Mouse (Mus musculus) CD4-positive, CD25-positive, alpha-beta regulatory T cell, adult 9 weeks (primary cell): ENCODE measurements around the gene Rpl27. TPM values are rescaled to one million over a fixed set of nuclear protein-coding genes. Genes with fewer than 3 reads are reported as not detected.

ENCODE experiments used
- polyA plus RNA-seq: library from polyadenylated mRNA; unstranded; fragments of 100-300 nt; shearing (Covaris generic); gene quantifications from one replicate; pipeline ENCODE4 v1.2.1, GENCODE M21; 2017

The Rpl27 gene
- polyA plus RNA-seq = 395 TPM

GRCm38 (mm10) chr11:101442127-101442693 lies at the start of gene Rpl27:
Gene Rpl27, plus strand, starts transcription at chr11:101442298.

DNA sequence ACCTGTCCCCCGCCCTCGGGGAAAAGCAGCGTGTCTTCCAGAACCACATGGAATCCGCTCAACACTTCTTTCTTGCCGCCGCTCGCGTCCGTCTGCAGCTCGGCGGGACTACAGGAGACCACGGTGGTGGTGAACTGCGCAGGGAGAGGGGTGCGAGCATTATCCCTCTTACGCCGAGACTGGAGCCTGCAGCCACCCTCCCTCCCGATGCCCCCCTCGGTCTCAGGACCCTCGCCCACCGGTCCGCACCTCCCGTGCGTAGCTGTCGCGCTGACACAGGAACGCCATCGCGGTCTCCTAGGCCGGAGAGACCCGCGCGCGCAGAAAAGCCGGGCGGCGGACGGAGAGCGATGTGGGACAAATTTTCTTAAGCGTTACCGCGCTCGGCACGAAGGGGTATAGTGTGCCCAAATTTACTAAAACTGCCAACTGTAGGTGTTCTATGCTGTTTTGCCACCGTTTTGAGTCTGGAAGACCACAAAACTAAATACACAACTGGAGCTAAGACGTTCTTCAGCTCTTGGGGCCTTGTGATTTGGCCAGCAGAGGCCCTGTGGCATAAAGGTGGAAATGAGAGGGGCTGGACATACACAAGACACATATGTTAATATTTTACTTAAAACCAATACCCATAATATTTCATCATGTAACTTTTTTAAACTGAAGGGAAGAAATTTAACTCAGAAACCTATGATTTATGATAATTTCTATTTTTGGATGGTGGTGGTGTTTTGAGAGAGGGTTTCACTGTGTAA lies 24.8 kb upstream of the Rpl27 start, which contains the start of gene Aarsd1:
TSS of gene Aarsd1 (minus strand) at position 515 of the 755 bp plus-strand sequence.

DNA sequence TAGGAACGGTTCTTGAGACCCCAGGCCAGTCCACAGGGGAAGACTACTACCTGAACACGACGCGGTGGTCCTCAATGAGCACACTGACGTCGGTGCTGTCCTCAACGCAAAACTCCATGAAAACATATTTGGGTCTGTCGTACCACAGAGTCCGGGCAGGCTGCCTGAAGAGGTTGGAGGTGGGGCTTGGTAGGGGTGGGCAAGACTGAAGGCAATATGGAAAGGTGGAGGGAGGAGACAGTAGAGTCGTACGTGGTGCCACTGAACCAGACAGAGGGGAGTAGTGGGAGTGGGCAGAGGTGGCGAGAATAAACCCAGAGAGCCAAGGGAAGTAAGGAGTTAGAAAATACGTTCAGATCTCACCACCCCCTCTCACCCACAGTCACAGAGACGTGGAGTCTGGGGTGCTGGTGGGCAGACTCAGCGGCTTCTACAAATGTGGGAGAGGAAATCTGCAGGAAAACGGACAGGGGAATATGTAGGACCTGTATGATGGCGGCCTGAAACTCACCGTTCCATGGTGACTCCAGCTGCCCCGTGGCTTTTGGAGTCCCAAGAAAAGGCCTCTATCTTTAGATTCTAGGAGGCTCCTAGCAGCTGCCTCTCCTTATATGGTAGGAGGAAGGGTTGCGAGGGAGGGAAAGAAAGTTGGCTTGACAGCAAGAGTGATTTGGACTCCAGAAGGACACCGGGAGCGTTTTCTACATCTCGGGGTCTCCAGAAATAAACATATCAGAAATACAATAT lies 17.8 kb upstream of the Rpl27 start, which contains the start of gene Gm27029:
TSS of gene Gm27029 (minus strand) at position 692 of the 747 bp plus-strand sequence.

DNA sequence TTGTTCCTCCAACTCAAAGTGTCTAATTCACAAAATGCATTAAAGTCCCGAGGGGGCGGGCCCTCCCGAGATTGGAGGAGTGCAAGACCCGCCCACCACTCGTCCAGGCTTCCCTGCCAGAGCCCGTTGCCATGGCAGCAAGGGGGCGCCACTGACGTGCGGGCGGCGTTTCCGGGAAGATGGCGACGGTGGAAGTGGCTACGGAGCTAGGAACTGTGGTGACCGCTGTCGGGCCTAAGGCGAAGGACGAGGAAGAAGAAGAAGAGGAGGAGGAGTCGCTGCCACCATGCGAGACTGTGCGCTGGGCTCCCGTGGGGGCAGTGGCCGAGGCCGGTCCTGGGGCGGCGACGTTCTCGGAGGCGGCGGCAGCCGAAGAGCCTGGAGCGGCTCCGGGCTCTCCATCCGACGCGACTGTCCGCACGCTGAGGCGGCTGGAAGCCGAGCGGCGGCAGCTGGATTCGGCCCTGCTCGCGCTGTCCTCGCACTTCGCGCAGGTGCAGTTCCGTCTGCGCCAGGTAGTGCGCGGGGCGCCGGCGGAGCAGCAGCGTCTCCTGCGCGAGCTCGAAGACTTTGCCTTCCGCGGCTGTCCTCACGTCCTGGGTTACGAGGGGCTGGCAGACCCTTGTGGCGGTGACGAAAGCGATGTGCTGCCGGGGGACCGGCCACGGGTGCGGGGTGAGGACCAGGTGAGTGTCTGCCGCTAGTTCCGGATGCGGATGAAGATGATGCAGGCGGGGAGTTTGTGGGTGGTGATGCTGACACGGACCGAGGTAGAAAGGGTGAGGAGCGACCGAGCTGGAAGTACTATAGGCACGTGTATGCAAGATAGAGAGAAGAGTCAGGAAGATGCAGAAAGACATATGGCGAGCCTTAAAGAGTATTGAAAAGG lies 16.9 kb upstream of the Rpl27 start, which contains the start of the genes Rundc1 and Ptges3l:
TSS of gene Rundc1 (plus strand) at position 161 of the 889 bp plus-strand sequence.
TSS of gene Ptges3l (minus strand) at position 409 of the 889 bp plus-strand sequence.

GRCm38 (mm10) chr11:101448274-101448746 lies 6.2 kb downstream of the Rpl27 start, which contains the start of gene Ifi35:
Gene Ifi35, plus strand, starts transcription at chr11:101448407.

DNA sequence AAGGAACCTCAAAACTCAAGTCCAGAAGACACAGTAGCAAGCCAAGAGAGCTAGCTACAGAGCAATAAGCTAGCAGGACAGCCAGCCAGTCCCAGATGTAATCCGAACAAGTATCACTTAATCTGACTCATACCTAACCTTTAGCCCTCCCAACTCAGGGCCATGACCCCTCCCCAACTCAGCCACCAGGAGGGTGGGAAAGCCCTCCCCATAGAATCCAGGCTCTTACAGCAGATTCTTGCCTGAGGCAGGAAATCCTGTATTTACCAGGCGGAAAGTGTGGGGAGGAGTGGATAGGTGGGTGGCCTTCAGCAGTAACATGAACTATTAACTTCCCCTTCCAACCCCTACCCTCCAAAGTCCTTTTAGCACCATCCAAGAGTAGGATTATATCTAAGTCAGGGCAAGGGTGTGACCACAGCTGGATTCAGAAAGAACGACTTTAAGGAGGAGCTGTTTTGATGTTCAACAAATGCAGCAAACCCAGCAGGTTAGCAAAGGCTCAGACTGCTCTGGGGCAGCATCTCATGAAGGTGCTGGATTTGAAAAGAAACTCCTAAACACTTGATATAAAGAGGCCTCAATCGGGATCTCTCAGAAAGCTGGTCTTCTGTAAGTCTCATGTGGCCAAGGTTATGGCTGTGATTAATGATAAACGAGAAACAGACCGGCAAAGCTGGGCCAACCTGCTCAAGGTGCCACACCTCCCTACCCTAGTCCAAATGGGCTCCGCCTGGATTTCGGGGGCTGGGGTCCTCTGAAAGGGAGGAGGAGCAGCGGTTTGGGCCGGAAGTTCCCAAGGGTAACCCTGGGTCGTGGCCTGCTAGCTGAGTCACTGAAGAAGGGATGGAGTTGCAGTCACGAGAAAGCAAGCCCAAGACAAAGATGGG lies 22.4 kb downstream of the Rpl27 start, which contains the start of gene Rnd2:
TSS of gene Rnd2 (plus strand) at position 789 of the 890 bp plus-strand sequence.

GRCm38 (mm10) chr11:101465869-101466551 lies 23.9 kb downstream of the Rpl27 start, which contains the start of gene Vat1:
Gene Vat1, minus strand, starts transcription at chr11:101466230.

Other genes with a start within 250 kb of the Rpl27 start
- 98.0 TPM for gene Ezh1, start 215.8 kb upstream of the Rpl27 start, polyA plus RNA-seq
- 0.36 TPM for gene Ramp2, start 196.3 kb upstream of the Rpl27 start, polyA plus RNA-seq
- gene Vps25, start 188.6 kb upstream of the Rpl27 start, polyA plus RNA-seq = 178 TPM
- gene Wnk4, start 181.7 kb upstream of the Rpl27 start, polyA plus RNA-seq = 6.2 TPM
- gene Cntd1, start 163.3 kb upstream of the Rpl27 start, polyA plus RNA-seq = 0.33 TPM
- 134 TPM for gene Coa3, start 163.2 kb upstream of the Rpl27 start, polyA plus RNA-seq
- 232 TPM for gene Becn1, start 140.0 kb upstream of the Rpl27 start, polyA plus RNA-seq
- gene Psme3, start 126.1 kb upstream of the Rpl27 start, polyA plus RNA-seq = 93.7 TPM
- 3.4 TPM for gene Aoc2, start 117.2 kb upstream of the Rpl27 start, polyA plus RNA-seq
- gene Aoc3, start 111.7 kb upstream of the Rpl27 start, polyA plus RNA-seq = not detected
- gene G6pc, start 74.7 kb upstream of the Rpl27 start, polyA plus RNA-seq = not detected
- gene Aarsd1, start 24.7 kb upstream of the Rpl27 start, polyA plus RNA-seq = 51.8 TPM
- 2.4 TPM for gene Gm27029, start 17.5 kb upstream of the Rpl27 start, polyA plus RNA-seq
- 7.5 TPM for gene Rundc1, start 17.2 kb upstream of the Rpl27 start, polyA plus RNA-seq
- 0.94 TPM for gene Ptges3l, start 17.0 kb upstream of the Rpl27 start, polyA plus RNA-seq
- gene Ifi35, start 6.1 kb downstream of the Rpl27 start, polyA plus RNA-seq = 215 TPM
- not detected for gene Rnd2, start 22.7 kb downstream of the Rpl27 start, polyA plus RNA-seq
- 0.38 TPM for gene Vat1, start 23.9 kb downstream of the Rpl27 start, polyA plus RNA-seq
- gene Brca1, start 109.7 kb downstream of the Rpl27 start, polyA plus RNA-seq = 3.9 TPM
- gene Nbr1, start 109.9 kb downstream of the Rpl27 start, polyA plus RNA-seq = 127 TPM
- 11.4 TPM for gene Tmem106a, start 139.9 kb downstream of the Rpl27 start, polyA plus RNA-seq
- not detected for gene Gm11634, start 157.0 kb downstream of the Rpl27 start, polyA plus RNA-seq
- 74.8 TPM for gene Rdm1, start 184.9 kb downstream of the Rpl27 start, polyA plus RNA-seq
- 2.1 TPM for gene Arl4d, start 223.2 kb downstream of the Rpl27 start, polyA plus RNA-seq